Mouse (Mus musculus): ENCODE data around the gene Prkce.

Gene Prkce

DNA sequence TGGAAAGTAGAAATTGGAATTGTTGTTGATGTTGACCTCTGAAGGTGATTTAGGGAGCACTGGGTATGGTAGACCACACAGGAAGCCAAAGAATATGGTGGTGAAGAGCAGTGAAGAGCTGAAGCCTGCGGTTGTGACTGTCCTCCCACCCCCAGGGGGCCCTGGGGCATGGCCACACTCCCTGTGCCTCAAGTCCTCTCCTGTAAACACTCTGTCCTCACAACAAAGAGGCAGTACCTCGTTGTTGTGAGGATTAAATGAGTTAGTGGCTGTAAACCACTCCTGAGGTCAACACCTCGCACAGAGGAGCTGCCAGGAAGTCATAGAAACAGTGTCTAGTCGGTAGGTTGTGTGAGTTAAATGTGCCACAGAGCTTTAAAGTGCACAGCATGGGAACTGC is 155.7 kb downstream of the Prkce start:
- in situ Hi-C loops (cut with MboI; ENCODE audit: unreplicated experiment in 2 of 2) = no loop called here

DNA sequence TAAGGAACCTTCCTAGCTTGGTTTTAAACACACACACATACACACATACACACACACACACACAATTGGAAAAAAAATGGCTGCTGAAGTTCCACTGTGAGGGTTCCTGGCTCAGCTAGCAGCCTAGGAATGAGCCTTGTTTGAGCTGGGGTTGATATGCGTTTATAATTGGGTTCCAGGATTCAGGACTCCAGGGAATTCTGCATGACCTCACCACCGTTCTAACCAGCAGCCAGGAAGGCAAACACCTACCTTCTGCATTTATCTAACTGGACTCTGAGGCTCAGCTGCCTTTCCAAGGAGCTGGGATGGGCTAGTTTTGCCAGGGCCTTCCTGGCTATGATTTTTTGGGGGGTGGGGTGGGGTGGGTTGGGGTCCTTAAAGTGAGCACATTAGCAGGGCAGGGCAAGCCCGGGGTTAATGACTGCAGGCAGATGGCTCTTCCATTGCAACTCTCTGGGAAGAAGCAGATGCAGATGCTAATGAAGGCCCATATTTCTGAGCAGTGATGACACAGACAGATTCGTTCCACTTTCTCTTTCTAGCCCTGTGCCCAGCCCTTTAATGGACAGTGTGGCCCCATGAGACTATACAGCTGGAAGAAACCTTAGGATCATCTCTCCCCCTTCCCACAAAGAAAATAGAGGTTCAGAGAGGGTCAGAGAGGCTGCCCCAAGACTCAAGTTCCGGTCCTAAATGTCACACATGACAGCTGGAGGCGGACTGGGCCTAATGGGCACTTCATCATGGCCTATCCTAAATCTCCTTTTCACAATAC is 156.5 kb downstream of the Prkce start:
- in situ Hi-C loops (cut with MboI; ENCODE audit: unreplicated experiment in 2 of 2) = no loop called here

DNA sequence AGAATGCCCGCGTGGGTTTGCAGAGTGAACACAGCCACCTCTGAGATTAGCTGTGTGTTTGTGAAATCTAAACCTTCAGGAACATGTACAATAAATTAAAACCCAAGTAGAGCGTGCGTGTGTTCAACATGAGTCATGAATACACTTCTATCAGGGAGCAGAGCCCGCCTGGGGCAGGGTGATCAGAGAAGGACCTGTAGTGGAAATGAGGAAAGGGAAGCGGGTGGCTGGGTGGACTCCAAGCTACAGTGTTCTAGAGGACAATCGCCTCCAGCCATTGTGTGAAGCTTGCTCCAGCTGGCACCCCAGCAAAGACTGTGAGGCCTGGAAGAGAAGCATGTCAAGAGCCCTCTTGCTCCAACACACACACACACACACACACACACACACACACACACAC is 157.2 kb downstream of the Prkce start:
- in situ Hi-C loops (cut with MboI; ENCODE audit: unreplicated experiment in 2 of 2) = no loop called here

DNA sequence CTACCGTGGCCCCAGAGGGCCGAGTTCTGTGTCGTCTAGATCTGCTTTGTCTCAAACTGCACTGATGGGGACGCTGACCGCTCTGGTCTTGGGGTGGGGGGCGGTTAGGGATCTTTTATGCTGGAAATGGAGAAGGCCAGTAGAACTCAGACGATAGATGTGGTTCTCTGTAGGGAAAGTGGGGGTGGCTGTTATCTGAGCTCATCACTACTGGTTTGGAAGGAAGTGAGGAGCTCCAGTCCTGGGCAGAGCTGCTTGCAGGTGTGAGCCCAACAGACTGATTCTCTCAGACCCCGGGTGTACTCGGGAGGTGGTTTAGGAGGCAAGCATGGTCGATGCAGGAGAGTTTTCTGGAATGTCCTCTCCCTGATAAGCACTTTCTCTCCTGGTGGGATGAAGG is 157.7 kb downstream of the Prkce start:
- in situ Hi-C loops (cut with MboI; ENCODE audit: unreplicated experiment in 2 of 2) = no loop called here

DNA sequence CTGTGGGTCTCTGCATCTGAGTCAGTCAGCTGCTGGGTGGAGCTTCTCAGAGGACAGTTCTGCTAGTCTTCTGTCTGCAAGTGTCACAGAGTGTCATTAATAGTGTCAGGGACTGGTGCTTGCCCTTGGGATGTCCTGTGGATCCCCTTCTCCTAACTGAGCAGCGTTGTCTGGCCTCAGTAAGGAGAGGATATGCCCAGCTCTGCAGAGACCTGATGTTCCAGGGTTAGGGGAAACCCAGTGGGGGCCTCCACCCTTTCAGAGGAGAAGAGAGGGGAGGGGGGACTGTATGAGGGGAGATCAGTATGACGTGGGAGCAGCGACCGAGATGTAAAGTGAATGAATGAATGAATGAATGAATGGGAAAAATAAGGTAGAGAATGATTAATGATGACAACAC is 160.4 kb downstream of the Prkce start:
- in situ Hi-C loops (cut with MboI; ENCODE audit: unreplicated experiment in 2 of 2) = no loop called here

- in situ Hi-C loops (cut with MboI; ENCODE audit: unreplicated experiment in 2 of 2) = no loop called here
Measured at GRCm38 (mm10) chr17:86329273-86330075, 161.9 kb downstream of the Prkce start.

- in situ Hi-C loops (cut with MboI; ENCODE audit: unreplicated experiment in 2 of 2) = no loop called here
Measured at GRCm38 (mm10) chr17:86330076-86330955, 162.7 kb downstream of the Prkce start.

- in situ Hi-C loops (cut with MboI; ENCODE audit: unreplicated experiment in 2 of 2) = no loop called here
Measured at GRCm38 (mm10) chr17:86331835-86332234, 164.2 kb downstream of the Prkce start.

DNA sequence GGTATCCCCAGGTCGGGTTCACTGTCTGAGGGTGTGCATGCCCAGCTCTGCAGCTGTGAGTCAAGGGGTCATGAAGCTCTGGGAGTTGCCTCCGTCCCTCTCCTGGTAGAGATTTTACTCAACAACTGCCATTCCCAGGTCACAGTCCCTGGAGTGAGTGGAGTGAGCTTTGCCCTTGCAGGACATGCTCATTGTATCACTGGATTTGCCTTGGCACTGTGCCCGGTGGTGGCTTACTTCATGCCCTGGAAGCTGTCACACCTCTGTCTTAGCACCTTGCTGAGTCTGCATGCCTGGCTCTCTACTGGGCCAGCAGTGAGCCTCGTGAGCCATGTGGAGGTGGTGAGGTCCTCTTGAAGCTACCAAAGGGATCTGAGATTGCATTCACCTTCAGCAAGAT is 167.4 kb downstream of the Prkce start:
- in situ Hi-C loops (cut with MboI; ENCODE audit: unreplicated experiment in 2 of 2) = loop anchor here in 1 of 2 experiments (5.0 kb wide), 1 partner anchor 102 kb away; no protein-coding TSS in a partner anchor

DNA sequence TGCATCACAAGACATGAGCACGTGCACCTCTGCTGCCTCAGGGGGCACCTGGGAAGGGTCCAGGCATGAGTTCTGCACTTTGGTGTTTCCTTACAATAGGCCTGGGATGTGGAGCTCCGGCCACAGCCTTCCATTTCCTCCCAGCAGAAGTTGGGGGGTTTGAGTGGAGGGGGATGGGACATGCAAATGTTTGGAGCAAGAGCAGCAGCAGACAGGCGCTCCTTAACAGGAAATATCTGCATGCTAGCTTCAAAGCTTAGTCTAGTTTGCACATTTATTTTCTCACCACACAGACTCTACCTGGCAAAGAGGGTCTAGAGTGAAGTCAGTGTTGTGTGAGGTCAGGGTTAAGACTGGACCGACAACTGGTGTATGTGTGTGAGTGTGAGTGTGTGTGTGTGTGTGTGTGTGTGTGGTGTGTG is 169.1 kb downstream of the Prkce start:
- in situ Hi-C loops (cut with MboI; ENCODE audit: unreplicated experiment in 2 of 2) = loop anchor here in 1 of 2 experiments (5.0 kb wide), 1 partner anchor 101 kb away; no protein-coding TSS in a partner anchor

DNA sequence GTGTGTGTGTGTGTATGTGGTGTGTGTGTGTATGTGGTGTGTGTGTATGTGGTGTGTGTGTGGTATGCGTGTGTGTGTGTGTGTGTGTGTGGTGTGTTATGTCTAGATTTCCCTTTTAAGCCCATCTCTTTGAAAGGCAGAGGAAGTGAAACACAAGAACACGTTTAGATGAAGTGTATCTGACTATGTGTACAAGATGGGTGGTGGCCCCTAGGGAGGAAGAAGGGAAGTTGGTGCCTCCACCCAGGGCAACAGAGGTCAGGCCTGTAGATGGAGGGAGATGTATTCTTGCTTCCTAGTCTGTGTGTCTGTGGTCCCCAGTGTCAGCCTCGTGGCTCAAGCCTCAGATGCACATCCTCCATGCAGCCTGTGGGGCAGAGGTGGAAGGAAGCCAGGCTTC is 169.5 kb downstream of the Prkce start:
- in situ Hi-C loops (cut with MboI; ENCODE audit: unreplicated experiment in 2 of 2) = loop anchor here in 1 of 2 experiments (5.0 kb wide), 1 partner anchor 100 kb away; no protein-coding TSS in a partner anchor

DNA sequence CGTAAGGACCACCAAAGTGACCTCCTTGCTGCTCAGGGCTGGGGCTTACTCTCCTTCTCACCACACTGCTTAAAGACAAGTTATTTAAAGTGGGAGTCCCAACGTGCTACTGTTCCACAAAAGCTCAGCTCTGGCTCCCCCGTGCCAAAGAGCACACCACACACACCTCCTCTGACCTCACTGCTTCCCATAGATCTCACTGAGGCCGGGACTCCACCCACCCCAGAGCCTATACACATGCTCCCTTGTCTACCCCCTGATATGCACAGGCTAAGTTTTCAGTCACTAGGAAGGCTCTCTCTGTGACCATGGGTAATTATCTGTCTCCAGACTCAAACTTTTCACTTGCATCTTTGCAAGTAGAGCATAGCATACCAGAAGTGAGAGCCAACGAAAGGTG is 170.7 kb downstream of the Prkce start:
- in situ Hi-C loops (cut with MboI; ENCODE audit: unreplicated experiment in 2 of 2) = loop anchor here in 1 of 2 experiments (5.0 kb wide), 1 partner anchor 99 kb away; no protein-coding TSS in a partner anchor

DNA sequence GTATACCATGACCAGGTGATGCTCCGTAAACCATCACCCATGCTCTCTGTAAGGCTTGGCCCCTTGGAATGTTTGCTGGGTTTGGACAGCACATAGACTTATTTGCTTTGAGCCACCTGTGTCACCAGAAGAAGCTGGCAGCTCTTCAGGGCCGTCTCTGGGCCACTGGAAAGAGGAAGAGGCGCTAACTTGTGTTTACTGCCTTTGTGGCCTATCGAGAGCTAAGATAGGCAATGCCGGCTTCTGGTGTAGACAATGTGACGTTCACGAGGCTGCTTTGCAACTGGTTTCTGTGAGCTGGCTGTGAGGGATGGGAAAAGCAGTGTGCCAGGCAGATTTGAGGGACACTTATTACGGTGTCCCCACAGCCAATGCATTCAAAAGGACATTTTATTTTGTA is 176.4 kb downstream of the Prkce start:
- in situ Hi-C loops (cut with MboI; ENCODE audit: unreplicated experiment in 2 of 2) = no loop called here

DNA sequence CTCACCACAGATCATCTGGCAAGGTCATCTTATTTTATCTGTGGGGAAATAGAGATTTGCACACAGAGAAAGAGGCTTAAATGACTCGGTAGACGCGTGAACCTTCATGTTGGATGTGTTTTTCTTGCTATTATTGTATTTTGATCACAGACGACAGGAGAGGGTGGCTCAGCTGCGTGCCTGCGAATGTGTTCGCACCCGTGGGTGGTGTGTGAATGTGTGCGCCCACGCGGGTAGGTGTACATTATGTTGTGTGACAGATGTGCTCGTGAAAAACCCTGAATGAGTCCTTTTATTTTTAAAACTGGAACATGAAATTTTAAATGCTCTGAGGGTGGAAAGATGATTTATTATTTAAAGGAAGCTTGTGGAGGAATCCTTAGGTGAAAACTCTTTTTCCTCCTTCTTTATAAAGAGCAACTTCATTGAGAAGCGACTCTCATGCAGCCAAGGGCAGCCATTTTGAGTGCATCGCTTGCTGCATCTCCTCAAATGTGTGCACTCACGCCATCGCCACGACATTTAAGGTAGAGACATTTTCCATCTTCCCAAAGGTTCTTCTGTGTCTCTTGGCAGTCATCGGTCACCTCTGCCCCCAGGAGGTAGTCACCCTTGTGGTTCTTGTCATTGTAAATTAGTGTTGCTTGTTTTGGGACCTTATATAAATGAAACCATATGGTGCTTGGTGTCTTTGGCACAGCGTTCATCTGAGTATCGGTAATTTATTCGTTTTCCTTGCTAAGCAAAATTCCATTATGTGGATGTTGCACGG is 177.8 kb downstream of the Prkce start:
- in situ Hi-C loops (cut with MboI; ENCODE audit: unreplicated experiment in 2 of 2) = no loop called here

DNA sequence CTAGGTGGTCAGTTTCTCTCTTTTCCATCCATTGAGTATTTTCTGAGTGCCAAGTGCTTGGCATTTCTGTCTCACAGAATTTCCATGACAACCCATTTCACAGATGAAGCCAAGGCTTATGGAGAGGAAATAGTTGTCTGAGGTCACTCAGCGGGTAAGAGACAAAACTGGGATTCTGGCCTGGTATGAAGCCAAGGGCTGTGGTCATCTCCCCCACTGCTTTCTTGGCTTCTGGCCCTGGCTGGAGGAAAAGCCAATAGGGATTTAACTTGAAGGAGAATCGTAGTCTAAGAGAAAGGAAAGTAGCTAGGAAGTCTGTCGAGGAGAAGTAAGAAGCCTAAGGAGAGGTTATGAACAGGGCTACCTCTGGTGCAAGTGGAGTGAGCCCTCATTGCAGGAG is 182.7 kb downstream of the Prkce start:
- in situ Hi-C loops (cut with MboI; ENCODE audit: unreplicated experiment in 2 of 2) = no loop called here

- in situ Hi-C loops (cut with MboI; ENCODE audit: unreplicated experiment in 2 of 2) = no loop called here
Measured at GRCm38 (mm10) chr17:86350791-86351261, 183.2 kb downstream of the Prkce start.

GRCm38 (mm10) chr17:86351282-86351681 is 183.7 kb downstream of the Prkce start:
- in situ Hi-C loops (cut with MboI; ENCODE audit: unreplicated experiment in 2 of 2) = no loop called here

DNA sequence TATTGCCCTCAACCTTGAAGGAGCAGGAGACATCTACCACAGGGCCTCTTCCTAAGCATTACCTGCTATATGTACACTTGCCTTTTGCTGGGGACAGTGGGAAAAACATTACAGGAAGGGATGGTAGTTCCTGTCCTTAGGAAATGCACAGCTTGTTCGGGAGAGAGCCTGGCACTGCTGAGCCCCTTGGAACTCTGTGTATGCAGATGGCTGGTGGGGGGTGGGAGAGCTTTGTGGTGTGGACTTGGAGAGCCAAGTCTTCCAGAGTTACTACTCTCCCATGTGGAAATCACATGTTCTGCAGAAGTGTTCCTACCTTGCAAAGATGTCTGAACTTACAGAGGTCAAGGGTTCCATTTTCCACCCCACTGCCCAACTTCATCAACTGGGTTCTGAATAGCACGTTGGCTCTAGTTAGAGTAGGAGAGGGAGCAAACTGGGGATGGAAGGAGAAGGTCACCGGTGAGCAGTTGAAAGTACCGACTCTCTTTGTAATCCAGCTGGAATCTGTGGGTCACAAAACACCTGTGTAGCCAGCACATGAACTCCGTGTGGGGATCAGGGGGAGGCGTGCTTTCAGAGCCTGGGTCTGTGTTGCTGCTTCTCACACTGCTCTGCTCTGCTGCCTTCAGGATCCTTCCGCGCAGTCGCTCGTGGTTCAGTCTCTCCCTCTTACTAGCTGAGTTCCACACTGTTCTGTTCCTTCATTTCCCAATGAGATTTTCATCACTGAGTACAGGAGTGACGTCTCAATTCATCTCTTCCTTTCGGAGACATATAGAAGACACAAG is 184.9 kb downstream of the Prkce start:
- in situ Hi-C loops (cut with MboI; ENCODE audit: unreplicated experiment in 2 of 2) = no loop called here

DNA sequence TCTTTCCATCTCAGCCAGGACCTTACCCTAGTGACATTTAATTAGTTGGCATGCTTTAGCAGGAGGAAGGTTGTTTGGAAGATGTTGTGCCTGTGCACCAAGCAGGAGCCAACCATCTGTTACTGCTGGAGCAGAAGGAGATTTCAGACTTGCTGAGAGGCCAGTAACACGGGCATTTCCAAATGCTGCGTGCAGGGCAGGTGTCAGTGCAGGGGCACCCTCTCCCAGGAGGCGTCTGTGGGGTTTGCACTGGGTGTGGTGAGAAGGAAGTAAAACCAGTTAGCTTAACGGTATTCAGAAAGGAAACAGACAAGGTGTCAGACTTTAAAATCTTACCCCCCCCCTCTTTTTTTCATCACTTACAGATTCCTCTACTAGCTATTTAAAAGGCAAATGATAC is 186.1 kb downstream of the Prkce start:
- in situ Hi-C loops (cut with MboI; ENCODE audit: unreplicated experiment in 2 of 2) = no loop called here
